ENCODE assay signal across 8 mouse cellular contexts in genomic region chr12:111725338-111726121, GRCm38 (mm10).
A peak's percentile ranks its signal among the peaks of the same experiment; 100 is the strongest.
DNase-seq lines count a peak whose midpoint lies in the region.

No protein-coding gene starts in this region.

- peak; percentile 48 to 59 for DNase-seq in cerebellum, postnatal 25 days
- no peak for DNase-seq in cerebellum, adult 11 months
- peak; percentile 61 to 68 for DNase-seq in right cerebral cortex, adult 2 months (ENCODE audit: low spot score in 2 of 2)
- no peak for DNase-seq in right cerebral cortex, postnatal 4 days
- peak; percentile 69 to 72 for DNase-seq in left cerebral cortex, adult 9 months (ENCODE audit: low spot score in 2 of 2)
- peak; percentile 92 for DNase-seq in telencephalon, adult 2 months (ENCODE audit: low read depth, low spot score)
- DNase-seq in spleen, postnatal 10 days (ENCODE audit: low spot score in 2 of 2) = no peak
- no peak for DNase-seq in B cell, adult 2 months

Comparison
In these comparisons a context has a peak if more than half of its experiments do, and no peak if none do; other contexts are left out.
1. DNase-seq: peak in cerebellum, postnatal 25 days (2 of 2), right cerebral cortex, adult 2 months (2 of 2), left cerebral cortex, adult 9 months (2 of 2) and telencephalon, adult 2 months (single experiment); none in cerebellum, adult 11 months (single experiment), right cerebral cortex, postnatal 4 days (single experiment), spleen, postnatal 10 days (0 of 2) and B cell, adult 2 months (0 of 2).